ENCODE assay signal across 19 mouse cellular contexts in the genomic region with DNA sequence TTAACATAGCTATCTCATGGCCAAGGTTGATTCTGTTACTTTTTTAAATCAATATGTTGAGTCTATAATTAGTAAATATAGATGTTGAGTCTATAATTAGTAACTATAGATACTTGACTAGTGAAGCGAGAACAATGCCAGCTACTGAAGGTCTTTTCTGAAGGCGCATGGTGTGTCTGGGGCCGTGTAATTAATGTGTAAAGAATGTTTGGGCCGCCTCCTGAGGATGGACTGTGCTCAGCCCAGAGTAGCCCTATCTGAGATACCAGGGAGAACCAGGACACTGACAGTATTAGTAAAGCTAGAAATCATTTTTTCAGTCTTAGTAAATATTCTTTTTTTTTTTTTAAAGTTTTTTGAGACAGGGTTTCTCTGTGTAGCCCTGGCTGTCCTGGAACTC.
"Had no signal": no experiment of that assay in that cellular context is flagged by ENCODE, and none has a peak within 500 bp of the region (broad histone marks: within the 10 kb centered on the region; RNA-seq: fewer than 3 reads in every experiment).

No protein-coding gene starts in this region.

- H3K9ac ChIP-seq: liver, embryonic 15.5 days; liver, postnatal 0 days; lung, embryonic 15.5 days; midbrain, embryonic 12.5 days; neural tube, embryonic 12.5 days; stomach, embryonic 15.5 days had no signal

- DNase-seq: liver, postnatal 0 days; lung, adult 2 months; lung, postnatal 14 days; lung, postnatal 36 days; midbrain, embryonic 14.5 days; right cerebral cortex, postnatal 14 days; thymus, adult 2 months; thymus, postnatal 25 days; thymus, postnatal 4 days had no signal

- H3K36me3 ChIP-seq: stomach, embryonic 15.5 days had no signal

- H3K4me2 ChIP-seq: liver, embryonic 15.5 days; lung, embryonic 15.5 days; midbrain, embryonic 12.5 days; neural tube, embryonic 12.5 days; stomach, embryonic 15.5 days had no signal

- H3K27me3 ChIP-seq: liver, embryonic 15.5 days; lung, embryonic 15.5 days; megakaryocyte, embryonic 14.5 days; midbrain, embryonic 12.5 days; neural tube, embryonic 12.5 days; stomach, embryonic 15.5 days had no signal

- H3K4me3 ChIP-seq: liver, embryonic 15.5 days; lung, embryonic 15.5 days; megakaryocyte, embryonic 14.5 days; midbrain, embryonic 12.5 days; neural tube, embryonic 12.5 days; stomach, embryonic 15.5 days had no signal

- ATAC-seq: liver, postnatal 0 days; lung, postnatal 0 days; midbrain, embryonic 16.5 days had no signal

- H3K27ac ChIP-seq: liver, embryonic 15.5 days; lung, embryonic 15.5 days; macrophage; midbrain, embryonic 12.5 days; neural tube, embryonic 12.5 days; stomach, embryonic 15.5 days; stomach, postnatal 0 days had no signal

- H3K9me3 ChIP-seq: liver, embryonic 15.5 days; lung, embryonic 15.5 days; midbrain, embryonic 12.5 days; neural tube, embryonic 12.5 days had no signal
